Mouse (Mus musculus) bone marrow, adult 2 months (tissue): ENCODE measurements around the gene 2810459M11Rik.

Experiments
- CTCF ChIP-seq: fragments of 200-500 bp; IDR thresholded peaks from 2 replicates; pipeline ENCODE4 v1.5.1; 2011; ENCODE audit warnings: low read length, control low read depth; ENCODE audit not compliant: control insufficient read depth, insufficient read depth
- POLR2A ChIP-seq: fragments of 200-500 bp; IDR thresholded peaks from 2 replicates; pipeline ENCODE4 v1.6.1; 2011; ENCODE audit warnings: low read depth, mild to moderate bottlenecking, control low read depth, low read length, borderline replicate concordance; ENCODE audit not compliant: control insufficient read depth

GRCm38 (mm10) chr1:86016516-86016915, 29.1 kb upstream of the 2810459M11Rik start, which contains the start of gene Spata3:
- no peak for TF ChIP-seq CTCF
- no peak for TF ChIP-seq POLR2A
